Mouse (Mus musculus) heart, postnatal 0 days (tissue): ENCODE data around the gene Nppa. TPM values are rescaled to one million over a fixed set of nuclear protein-coding genes. Genes with fewer than 3 reads are reported as not detected.
"Not testable (repeated sequence)": the region's sequence is repeated elsewhere in the genome, so short reads cannot be mapped to it uniquely, and the experiment has no call there.

ENCODE experiments used
- ATAC-seq: fragments of 200-750 bp; cut with Nextera tagmentation; 2 replicates; pipeline ENCODE4 v1.8.0; 2017; ENCODE audit warnings: low read depth, moderate number of reproducible peaks, moderate library complexity; ENCODE audit not compliant: insufficient read depth
- DNase-seq: peaks from one replicate; pipeline ENCODE4 v3.0.0-alpha.2; 2016; ENCODE audit warnings: low spot score
- H3K27ac ChIP-seq: fragments of 300-500 bp; sonication (generic); 2 replicates; pipeline ENCODE4 v1.5.1; 2014; ENCODE audit warnings: low read depth, mild to moderate bottlenecking
- H3K27me3 ChIP-seq: fragments of 300-500 bp; sonication (generic); 2 replicates; pipeline ENCODE4 v1.6.1; 2014; ENCODE audit warnings: low read length, mixed read lengths; ENCODE audit not compliant: control insufficient read depth, insufficient read depth
- H3K36me3 ChIP-seq: fragments of 300-500 bp; sonication (generic); replicated peaks from 2 replicates; pipeline ENCODE4 v1.6.1; 2014; ENCODE audit warnings: low read length, mixed read lengths; ENCODE audit not compliant: control insufficient read depth, insufficient read depth
- H3K4me1 ChIP-seq: fragments of 300-500 bp; sonication (generic); 2 replicates; pipeline ENCODE4 v1.6.1; 2014; ENCODE audit warnings: antibody characterized with exemption; ENCODE audit not compliant: control insufficient read depth, insufficient read depth
- H3K4me2 ChIP-seq: fragments of 300-500 bp; sonication (generic); 2 replicates; pipeline ENCODE4 v1.6.1; 2014; ENCODE audit warnings: low read depth, mild to moderate bottlenecking, low read length, moderate library complexity
- H3K4me3 ChIP-seq: fragments of 300-500 bp; sonication (generic); 2 replicates; pipeline ENCODE4 v1.5.1; 2014; ENCODE audit warnings: low read depth, low read length
- H3K9ac ChIP-seq: fragments of 300-500 bp; sonication (generic); replicated peaks from 2 replicates; pipeline ENCODE4 v1.6.1; 2014; ENCODE audit warnings: low read depth, low read length, mixed read lengths
- H3K9me3 ChIP-seq: fragments of 300-500 bp; sonication (generic); replicated peaks from 2 replicates; pipeline ENCODE4 v1.6.1; 2016; ENCODE audit warnings: low read length; ENCODE audit not compliant: control insufficient read depth
- CTCF ChIP-seq: IDR thresholded peaks from 2 replicates; pipeline ENCODE4 v1.5.1; 2016; ENCODE audit warnings: antibody characterized with exemption, control low read depth, low read depth
- EP300 ChIP-seq: IDR thresholded peaks from 2 replicates; pipeline ENCODE4 v1.6.1; 2016; ENCODE audit warnings: antibody characterized with exemption, low read depth
- WGBS: fragments of 180-500 bp; shearing (Covaris S2); extraction: QIAGEN DNeasy Blood & Tissue Kit; methylation state at CpG from one replicate; pipeline ENCODE4 v1.1.7; 2014; 5-methylcytosine and 5-hydroxymethylcytosine counted together
- polyA plus RNA-seq: library from polyadenylated mRNA; unstranded; fragments of >200 nt; fragmentation: Nextera tagmentation; extraction: Ambion mirVana; gene quantifications from 2 replicates; pipeline ENCODE4 v1.2.1, GENCODE M21; 2015
- total RNA-seq: library from RNA; depleted of rRNA; stranded (reverse); fragments of >200 nt; gene quantifications from 2 replicates; pipeline ENCODE4 v1.2.3, GENCODE M21; 2014; ENCODE audit warnings: low replicate concordance; rRNA removed

Nppa gene
- total and polyA plus RNA-seq, 2 experiments from 2014 or later = 2,556 to 10,119 TPM

DNA sequence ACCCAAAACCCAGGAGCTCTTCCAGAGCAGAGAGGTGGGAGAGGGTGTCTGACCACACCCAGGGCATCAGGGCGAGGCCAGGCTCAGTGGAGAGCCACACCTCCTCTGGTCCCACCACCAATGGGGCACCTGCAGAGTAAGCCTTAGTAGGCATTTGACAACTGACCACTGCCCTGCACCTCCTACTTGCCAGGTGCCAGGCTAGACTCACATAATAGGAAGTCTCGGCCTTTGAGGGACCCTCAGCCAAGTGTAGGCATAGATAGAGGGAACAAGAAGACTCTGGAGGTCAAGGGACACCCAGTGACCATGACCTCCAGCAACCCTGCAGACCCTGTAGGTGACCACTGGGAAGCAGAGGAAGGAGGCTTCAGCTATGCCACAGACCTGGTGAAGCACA, 43.6 kb downstream of the Nppa start:
- Histone ChIP-seq H3K4me1 (peaks cover 27% of the 10 kb centered on the region), H3K36me3 (peaks cover 47% of the 10 kb centered on the region)
- DNase-seq = no peak

DNA sequence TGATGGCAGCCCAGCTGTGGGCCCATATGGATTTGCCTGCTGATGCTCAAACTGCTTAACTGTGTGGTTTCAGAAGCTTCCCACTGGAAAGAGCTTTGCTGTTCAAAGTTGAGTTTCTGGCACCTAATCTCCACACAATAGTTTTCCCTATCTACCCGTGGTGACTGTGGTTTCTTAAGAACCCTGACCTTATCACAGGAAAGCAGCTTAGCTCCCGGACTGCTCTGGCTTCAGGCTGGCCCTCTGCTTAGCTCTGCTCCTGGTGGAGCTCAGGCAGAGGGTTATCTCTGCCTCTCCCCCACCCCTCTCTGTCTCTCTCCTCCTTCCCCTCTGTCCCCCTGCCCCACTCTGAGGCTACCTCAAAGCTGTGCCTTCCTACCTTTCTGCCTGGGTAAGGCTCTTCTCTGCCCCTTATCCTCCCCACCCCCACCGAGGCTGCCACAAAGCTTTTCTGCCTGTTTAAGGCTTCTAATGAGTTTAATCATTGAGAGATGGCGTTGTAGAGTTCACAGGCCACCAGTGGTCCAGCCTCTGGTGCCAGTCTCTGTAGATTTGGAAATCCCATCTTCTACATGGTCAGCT, 46.0 kb downstream of the Nppa start:
- 42% methylated on average over 4 of the region's 4 CpGs for WGBS
- Histone ChIP-seq H3K4me3 (no peak overlapping the region), H3K9ac (no peak overlapping the region), H3K9me3 (no peaks in the 10 kb centered on the region), H3K4me1 (peaks cover 7% of the 10 kb centered on the region; the same call in 1 of the 2 replicates), H3K36me3 (peaks cover 68% of the 10 kb centered on the region), H3K27ac (no peak overlapping the region), H3K4me2 (no peak overlapping the region), H3K27me3 (no peaks in the 10 kb centered on the region)
- ATAC-seq = no peak
- no peak for TF ChIP-seq EP300
- no peak for TF ChIP-seq CTCF
- DNase-seq = no peak

More for the DNA sequence above, 43.6 kb downstream of the Nppa start:
- 92% methylated on average over 2 of the region's 2 CpGs for WGBS
- Histone ChIP-seq H3K27me3 (no peaks in the 10 kb centered on the region), H3K9ac (no peak overlapping the region), H3K27ac (no peak overlapping the region), H3K4me2 (no peak overlapping the region), H3K9me3 (no peaks in the 10 kb centered on the region), H3K4me3 (no peak overlapping the region)
- TF ChIP-seq EP300 = no peak
- no peak for TF ChIP-seq CTCF
- no peak for ATAC-seq

- H3K4me2 ChIP-seq, H3K27ac ChIP-seq, H3K27me3 ChIP-seq, ATAC-seq, DNase-seq, H3K9ac ChIP-seq, H3K9me3 ChIP-seq, H3K4me1 ChIP-seq, H3K4me3 ChIP-seq: not testable (repeated sequence)
- H3K36me3 ChIP-seq = peaks cover 86% of the 10 kb centered on the region
- 90% methylated on average over 3 of the region's 3 CpGs for WGBS
Measured at GRCm38 (mm10) chr4:148050396-148050914, 49.9 kb downstream of the Nppa start.

GRCm38 (mm10) chr4:148051046-148051776, 50.7 kb downstream of the Nppa start:
- no peaks in the 10 kb centered on the region for H3K9me3 ChIP-seq
- ATAC-seq (no peak), DNase-seq (no peak)
- H3K9ac ChIP-seq = no peak overlapping the region
- H3K27ac ChIP-seq = no peak overlapping the region
- H3K4me2 ChIP-seq = no peak overlapping the region
- peaks cover 87% of the 10 kb centered on the region for H3K36me3 ChIP-seq
- peaks cover 1% of the 10 kb centered on the region; the same call in 1 of the 2 replicates for H3K4me1 ChIP-seq
- no peaks in the 10 kb centered on the region for H3K27me3 ChIP-seq
- H3K4me3 ChIP-seq = no peak overlapping the region
- WGBS = 90% methylated on average over 13 of the region's 13 CpGs
- TF ChIP-seq EP300 (no peak), CTCF (no peak)

Other genes starting within 250 kb of the Nppa start
- gene Zfp984, start 190.9 kb upstream of the Nppa start, total RNA-seq = 2.2 and 8.4 TPM in 2 replicates
- gene Zfp984, start 190.9 kb upstream of the Nppa start, polyA plus RNA-seq = 7.2 and 8.2 TPM in 2 replicates
- gene Zfp933, start 152.4 kb upstream of the Nppa start, total RNA-seq = 3.4 and 3.5 TPM in 2 replicates
- 5.1 and 7.1 TPM in 2 replicates for gene Zfp933, start 152.4 kb upstream of the Nppa start, polyA plus RNA-seq
- gene Miip, start 131.9 kb upstream of the Nppa start, total RNA-seq = 24.0 and 73.6 TPM in 2 replicates
- 18.0 and 19.2 TPM in 2 replicates for gene Miip, start 131.9 kb upstream of the Nppa start, polyA plus RNA-seq
- gene Fv1, start 131.7 kb upstream of the Nppa start, total RNA-seq = 3.2 and 9.4 TPM in 2 replicates
- gene Fv1, start 131.7 kb upstream of the Nppa start, polyA plus RNA-seq = 5.9 and 6.1 TPM in 2 replicates
- gene Mfn2, start 96.0 kb upstream of the Nppa start, total RNA-seq = 251 and 256 TPM in 2 replicates
- 188 and 230 TPM in 2 replicates for gene Mfn2, start 96.0 kb upstream of the Nppa start, polyA plus RNA-seq
- gene Plod1, start 64.0 kb upstream of the Nppa start, total RNA-seq = 84.0 and 107 TPM in 2 replicates
- 48.9 and 55.6 TPM in 2 replicates for gene Plod1, start 64.0 kb upstream of the Nppa start, polyA plus RNA-seq
- gene 2510039O18Rik, start 59.8 kb upstream of the Nppa start, total RNA-seq = 76.2 and 82.2 TPM in 2 replicates
- gene 2510039O18Rik, start 59.8 kb upstream of the Nppa start, polyA plus RNA-seq = 8.9 and 10.4 TPM in 2 replicates
- 831 and 1,183 TPM in 2 replicates for gene Nppb, start 14.9 kb upstream of the Nppa start, total RNA-seq
- gene Nppb, start 14.9 kb upstream of the Nppa start, polyA plus RNA-seq = 188 and 473 TPM in 2 replicates
- 14.7 and 16.3 TPM in 2 replicates for gene Clcn6, start 38.1 kb downstream of the Nppa start, total RNA-seq
- 3.5 and 4.3 TPM in 2 replicates for gene Clcn6, start 38.1 kb downstream of the Nppa start, polyA plus RNA-seq
- 29.2 and 37.6 TPM in 2 replicates for gene Mthfr, start 38.4 kb downstream of the Nppa start, total RNA-seq
- gene Mthfr, start 38.4 kb downstream of the Nppa start, polyA plus RNA-seq = 6.0 and 6.3 TPM in 2 replicates
- 21.2 and 31.4 TPM in 2 replicates for gene Agtrap, start 87.3 kb downstream of the Nppa start, total RNA-seq
- 22.9 and 25.2 TPM in 2 replicates for gene Agtrap, start 87.3 kb downstream of the Nppa start, polyA plus RNA-seq
- gene Mad2l2, start 129.7 kb downstream of the Nppa start, total RNA-seq = 6.1 and 6.7 TPM in 2 replicates
- gene Mad2l2, start 129.7 kb downstream of the Nppa start, polyA plus RNA-seq = 36.2 and 40.1 TPM in 2 replicates
- gene Draxin, start 130.0 kb downstream of the Nppa start, total RNA-seq = not detected in 2 replicates
- 0.01 and 0.03 TPM in 2 replicates for gene Draxin, start 130.0 kb downstream of the Nppa start, polyA plus RNA-seq
- 84.6 and 86.0 TPM in 2 replicates for gene Fbxo6, start 151.4 kb downstream of the Nppa start, total RNA-seq
- 31.6 and 35.4 TPM in 2 replicates for gene Fbxo6, start 151.4 kb downstream of the Nppa start, polyA plus RNA-seq
- 77.4 and 88.4 TPM in 2 replicates for gene Fbxo44, start 159.8 kb downstream of the Nppa start, total RNA-seq
- gene Fbxo44, start 159.8 kb downstream of the Nppa start, polyA plus RNA-seq = 32.1 and 35.6 TPM in 2 replicates
- not detected in 2 replicates for gene Fbxo2, start 159.9 kb downstream of the Nppa start, total RNA-seq
- gene Fbxo2, start 159.9 kb downstream of the Nppa start, polyA plus RNA-seq = 0.11 and 0.12 TPM in 2 replicates